Mouse (Mus musculus): ENCODE results near the gene Copb2. TPM values are rescaled to one million over a fixed set of nuclear protein-coding genes. Genes with fewer than 3 reads are reported as not detected.

Gene Copb2
- total RNA-seq, 4 experiments from 2014 or later, result 136 to 145 (median 138) TPM

Other genes starting within 250 kb of the Copb2 start
- gene Rbp1, start 140.8 kb upstream of the Copb2 start, total RNA-seq (2022), result 1 to 10 TPM; 7.3 to 8.6 (median 7.6) TPM
- not detected for gene Rbp2, start 77.6 kb upstream of the Copb2 start, total RNA-seq (2022)
- 10 to 100 TPM; 42.7 to 62.9 (median 55.2) TPM for gene Mrps22, start 37.9 kb downstream of the Copb2 start, total RNA-seq (2022)

All from adrenal gland, adult 8-10 months (tissue).